Mouse (Mus musculus) cerebellum, adult 11 months (tissue): ENCODE results near the gene Armh3.
A peak's percentile ranks its signal among the peaks of the same experiment; 100 is the strongest.
"Not testable (repeated sequence)": the region's sequence is repeated elsewhere in the genome, so short reads cannot be mapped to it uniquely, and the experiment has no call there.

Source experiments
- DNase-seq: peaks from one replicate; pipeline ENCODE4 v3.0.0; 2022

Armh3 gene

GRCm38 (mm10) chr19:45815831-45816405 lies 182.4 kb downstream of the Armh3 start, which contains the start of gene Kcnip2:
Gene Kcnip2 (minus strand): TSS chr19:45816061.
- DNase-seq, result no peak

- no peak for DNase-seq
These were observed 183.1 kb downstream of the Armh3 start for GRCm38 (mm10) chr19:45815170-45815569.

GRCm38 (mm10) chr19:45813801-45814200 lies 184.5 kb downstream of the Armh3 start:
- no peak for DNase-seq

- peak; percentile 81 for DNase-seq
These were observed 185.0 kb downstream of the Armh3 start for GRCm38 (mm10) chr19:45813263-45813662.

- no peak for DNase-seq
These were observed 185.5 kb downstream of the Armh3 start for GRCm38 (mm10) chr19:45812673-45813252.

GRCm38 (mm10) chr19:45812115-45812514 lies 186.2 kb downstream of the Armh3 start:
- no peak for DNase-seq

DNA sequence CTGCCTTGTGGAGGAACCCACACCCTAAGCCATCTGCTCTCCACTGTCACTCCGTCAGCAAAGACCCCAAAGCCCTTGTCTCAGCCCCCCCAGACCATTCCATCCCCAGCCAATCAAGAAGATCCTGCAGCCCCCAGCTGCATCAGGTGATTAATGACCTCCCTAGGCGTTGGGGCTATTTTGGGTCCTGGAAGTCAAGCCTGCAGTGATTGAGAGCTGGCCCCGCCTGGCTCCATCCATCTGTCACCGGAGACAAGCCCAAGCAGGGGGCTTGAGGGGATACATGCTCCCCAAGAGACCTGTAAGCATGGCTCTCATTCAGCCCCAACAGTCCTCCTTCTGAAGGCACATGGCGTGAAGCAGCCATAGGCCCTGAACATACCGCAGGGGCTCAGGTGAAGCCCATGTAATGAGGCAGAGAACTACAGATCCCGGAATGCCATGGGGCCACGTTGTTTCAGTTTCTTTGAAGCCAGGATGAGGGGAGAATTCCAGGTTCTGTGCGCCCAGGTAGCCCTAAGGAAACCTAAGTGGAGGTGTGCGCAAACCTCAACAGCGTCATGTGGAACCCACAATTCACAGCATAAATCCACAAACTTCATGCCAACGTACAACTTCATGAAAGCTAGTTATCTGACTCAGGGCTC lies 187.1 kb downstream of the Armh3 start:
- DNase-seq, result no peak

GRCm38 (mm10) chr19:45807732-45808131 lies 190.6 kb downstream of the Armh3 start:
- no peak for DNase-seq

DNA sequence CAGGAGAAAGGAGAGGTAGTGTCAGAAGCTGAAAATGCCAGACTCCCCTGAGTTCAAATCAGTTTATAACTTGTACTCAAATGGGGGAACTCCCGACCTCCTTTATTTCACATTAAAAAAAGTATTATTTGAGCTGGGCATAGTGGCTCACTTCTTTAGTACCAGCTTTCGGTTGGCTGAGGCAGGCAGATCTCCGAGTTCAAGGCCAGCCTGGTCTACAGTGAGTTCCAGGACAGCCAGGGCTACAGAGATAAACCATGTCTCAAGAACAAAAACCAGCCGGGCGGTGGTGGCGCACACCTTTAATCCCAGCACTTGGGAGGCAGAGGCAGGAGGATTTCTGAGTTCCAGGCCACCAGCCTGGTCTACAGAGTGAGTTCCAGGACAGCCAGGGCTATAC lies 192.5 kb downstream of the Armh3 start:
- not testable (repeated sequence) for DNase-seq

DNA sequence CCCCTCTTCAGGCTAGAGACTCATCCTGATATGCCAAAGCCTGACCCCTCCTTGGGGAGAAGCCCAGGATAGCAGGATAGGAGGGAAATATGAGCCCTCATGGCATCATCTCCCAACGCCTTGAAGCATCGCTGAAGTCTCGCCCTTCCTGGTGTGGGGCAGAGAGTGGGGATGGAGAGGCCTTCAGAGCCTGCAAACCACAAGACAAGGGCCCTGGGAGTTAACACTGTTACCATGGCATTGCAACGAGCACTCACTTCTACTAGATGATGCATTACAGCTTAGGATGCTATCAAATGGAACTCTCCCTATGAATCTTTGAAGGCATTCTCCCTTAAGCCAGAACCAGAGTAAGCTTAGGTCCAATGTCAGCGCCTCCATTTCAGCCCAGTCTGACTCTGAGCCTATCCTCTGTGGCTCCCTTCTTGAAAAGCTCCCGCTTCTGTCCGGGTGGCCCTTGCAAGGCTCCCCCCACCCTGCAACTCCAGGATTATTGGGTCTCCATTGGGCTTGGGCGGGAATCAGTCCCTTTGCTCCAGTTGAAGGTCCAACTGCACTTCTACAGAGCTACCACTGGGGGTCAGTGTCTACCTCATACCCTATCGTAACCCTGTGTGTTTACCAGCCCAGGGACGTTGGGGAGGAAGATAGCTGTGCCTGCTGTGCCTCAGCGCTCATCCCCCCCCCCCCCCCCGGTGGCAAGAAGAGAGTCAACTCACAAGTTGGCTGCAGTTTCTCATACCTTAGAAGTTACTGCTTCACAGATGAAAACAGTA lies 193.5 kb downstream of the Armh3 start:
- DNase-seq, result no peak

DNA sequence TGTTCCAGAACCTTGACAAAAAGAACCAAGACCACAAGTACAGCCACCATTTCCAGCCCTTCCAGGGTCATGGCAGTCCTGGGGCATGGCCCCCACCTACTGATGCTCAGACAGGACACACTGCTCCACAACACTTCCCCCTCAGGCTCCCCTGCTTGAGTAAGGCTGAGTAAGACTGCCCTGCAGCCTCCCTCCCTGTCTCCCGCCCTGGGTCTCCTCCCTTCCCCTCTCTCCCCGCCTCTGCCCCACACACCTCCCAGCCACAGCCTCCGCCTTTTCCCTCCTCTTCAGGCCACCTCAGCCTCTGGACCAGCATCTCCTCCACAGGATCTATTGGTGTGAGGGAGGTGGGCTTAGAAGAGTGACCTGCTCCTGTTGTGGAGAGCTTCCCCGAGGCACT lies 194.9 kb downstream of the Armh3 start:
- no peak for DNase-seq

DNA sequence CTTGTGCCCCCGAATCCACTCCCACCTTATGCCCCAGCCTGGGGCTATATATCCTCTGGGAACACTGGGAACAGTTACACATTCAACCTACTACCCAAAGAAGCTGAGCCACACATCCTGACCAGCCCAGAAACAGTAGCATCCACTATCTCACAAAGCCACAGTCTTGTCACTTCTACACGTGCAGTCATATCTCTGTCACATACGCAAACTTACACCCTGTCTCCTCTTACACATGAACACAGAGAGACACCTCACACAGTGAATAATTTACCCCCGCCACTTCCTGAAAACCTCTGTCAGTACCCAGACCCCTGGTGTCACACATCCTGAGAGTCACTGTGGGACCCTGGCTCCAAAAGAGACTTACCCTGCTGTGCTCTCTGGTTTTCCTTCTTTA lies 195.6 kb downstream of the Armh3 start:
- DNase-seq, result no peak

DNA sequence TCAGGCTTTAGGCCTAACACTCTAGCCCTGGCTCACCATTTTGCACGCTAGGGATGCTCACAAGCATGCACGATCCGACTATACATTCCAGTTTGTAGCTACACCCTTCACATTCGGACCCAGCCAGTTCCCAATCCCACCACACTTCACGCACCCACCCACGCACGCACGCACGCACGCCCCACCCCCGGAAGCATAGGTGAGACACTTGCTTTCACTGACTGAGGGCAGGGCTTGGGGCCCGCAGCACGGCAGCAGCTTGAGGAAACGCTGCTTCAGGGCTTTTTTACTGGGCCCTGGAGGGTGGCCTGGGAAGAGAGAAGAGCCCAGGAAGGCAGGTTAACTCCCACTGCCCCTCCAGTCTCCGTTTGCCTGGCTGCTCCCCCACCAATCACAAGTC lies 201.4 kb downstream of the Armh3 start:
- DNase-seq, result no peak

DNA sequence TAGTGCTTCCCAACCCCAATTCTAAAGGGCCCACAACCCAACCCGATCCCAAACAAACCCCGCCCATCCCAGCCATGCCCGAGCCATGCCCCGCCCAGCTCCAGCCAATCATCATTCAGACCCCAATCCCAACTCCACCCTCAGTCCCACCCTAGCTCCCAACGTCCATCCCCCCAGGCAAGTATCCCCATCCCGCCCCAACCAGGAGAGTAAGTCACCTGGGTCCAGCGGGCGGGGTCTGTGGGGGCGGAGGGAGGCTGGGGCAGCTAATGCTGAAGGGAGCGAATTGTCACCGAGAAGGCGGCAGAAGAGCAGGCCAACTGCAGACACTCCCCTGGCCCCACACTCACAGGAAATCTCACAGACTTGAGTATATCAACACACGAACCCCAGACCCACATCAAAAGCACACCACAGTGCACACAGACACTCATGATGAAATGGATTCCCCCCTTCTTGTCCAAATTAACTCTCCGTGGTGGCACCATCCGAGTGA lies 202.2 kb downstream of the Armh3 start:
- DNase-seq, result no peak

DNA sequence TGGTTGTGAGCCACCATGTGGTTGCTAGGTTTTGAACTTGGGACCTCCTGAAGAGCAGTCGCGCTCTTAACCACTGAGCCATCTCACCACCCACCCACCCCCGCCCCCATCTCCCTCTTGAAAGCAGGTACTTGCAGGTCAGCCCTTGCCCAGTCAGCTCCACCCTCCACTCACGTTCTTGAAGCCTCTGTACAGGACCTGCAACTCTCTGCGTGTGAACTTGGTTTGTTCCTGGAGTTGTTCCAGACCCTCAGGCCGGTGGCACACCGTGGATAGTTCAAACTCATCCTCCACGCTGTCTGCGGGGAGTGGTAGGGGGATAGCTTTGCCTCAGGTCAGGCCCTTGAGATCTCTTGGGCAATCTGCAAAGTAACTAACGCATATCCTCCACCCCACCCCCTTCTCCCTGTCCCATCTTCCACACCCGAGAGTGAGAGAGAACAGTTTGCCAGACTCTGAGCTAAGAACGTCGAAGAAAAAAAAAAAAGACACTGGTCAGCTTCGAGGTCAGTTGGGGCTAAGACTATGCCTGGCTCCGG lies 202.8 kb downstream of the Armh3 start:
- no peak for DNase-seq

- DNase-seq, result no peak
These were observed 203.6 kb downstream of the Armh3 start for GRCm38 (mm10) chr19:45794718-45795117.

- no peak for DNase-seq
These were observed 205.9 kb downstream of the Armh3 start for GRCm38 (mm10) chr19:45792404-45792803.

GRCm38 (mm10) chr19:45789888-45790874 lies 208.1 kb downstream of the Armh3 start:
- no peak for DNase-seq

DNA sequence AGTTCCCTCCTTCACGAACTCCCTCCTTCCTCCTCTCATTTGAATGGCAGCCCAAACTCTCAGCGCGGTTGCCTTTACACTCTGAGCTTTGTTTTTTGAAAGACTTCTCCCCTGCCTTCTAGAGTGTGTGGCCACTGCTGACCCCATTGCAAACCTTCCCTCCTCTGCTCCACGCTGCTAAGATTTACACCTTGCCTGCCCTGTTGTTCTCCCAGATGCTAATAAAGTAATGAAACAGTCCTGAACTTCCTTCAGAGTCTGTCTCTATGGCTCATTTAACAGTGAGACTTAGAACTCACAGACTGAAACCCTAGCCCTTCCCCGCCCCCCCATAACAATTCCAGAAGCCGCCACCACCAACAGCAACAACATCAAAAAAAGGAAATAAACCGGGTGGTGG lies 208.9 kb downstream of the Armh3 start:
- no peak for DNase-seq

- DNase-seq, result no peak
These were observed 210.0 kb downstream of the Armh3 start for GRCm38 (mm10) chr19:45788337-45788736.

DNA sequence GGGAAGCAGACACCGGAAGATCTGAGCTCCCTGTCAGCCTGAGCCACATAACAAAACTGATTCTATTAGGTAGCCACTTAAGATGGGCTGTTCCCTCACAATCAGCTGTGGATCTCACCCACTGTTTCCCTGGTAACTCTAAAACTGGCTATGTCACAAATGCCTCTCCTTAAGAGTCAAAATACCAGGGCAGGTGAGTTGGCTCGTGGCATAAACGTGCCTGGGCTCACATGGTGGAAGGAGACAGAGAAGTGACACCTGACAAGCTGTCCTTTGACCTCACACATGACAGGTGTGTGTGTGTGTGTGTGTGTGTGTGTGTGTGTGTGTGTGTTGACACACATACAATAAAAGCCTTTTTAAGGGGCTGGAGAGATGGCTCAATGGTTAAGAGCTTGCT lies 210.8 kb downstream of the Armh3 start:
- no peak for DNase-seq

DNA sequence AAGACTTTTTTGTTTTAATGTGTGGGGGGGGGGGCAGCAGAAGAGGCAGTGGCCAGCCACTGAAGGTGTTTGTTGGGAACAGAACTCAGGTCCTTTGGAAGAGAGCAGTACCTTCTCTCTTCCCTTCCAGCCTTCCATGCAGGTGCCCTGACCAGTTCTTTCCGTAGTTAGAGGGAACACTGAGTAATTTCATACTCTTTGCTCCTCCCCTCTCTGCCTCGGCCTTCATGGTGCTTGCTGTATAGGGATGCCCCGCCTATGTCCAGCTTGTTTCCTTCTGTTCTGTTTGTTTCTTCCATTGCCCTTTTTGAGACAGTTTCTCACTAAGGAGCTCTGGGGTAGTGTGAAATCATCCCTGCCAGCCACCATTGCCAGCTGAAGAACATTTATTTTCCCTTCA lies 212.8 kb downstream of the Armh3 start:
- no peak for DNase-seq
